Mouse (Mus musculus) small intestine, adult 2 months (tissue): ENCODE measurements around the gene Gabrb3.

Experiments
- CTCF ChIP-seq: fragments of 200-500 bp; IDR thresholded peaks from 2 replicates; pipeline ENCODE4 v1.5.1; 2012; ENCODE audit warnings: low read depth, mild to moderate bottlenecking, control low read depth, inconsistent platforms, low read length, moderate library complexity, mixed read lengths; ENCODE audit not compliant: insufficient replicate concordance, insufficient read length; ENCODE audit errors: extremely low read depth
- POLR2A ChIP-seq: fragments of 200-500 bp; IDR thresholded peaks from 2 replicates; pipeline ENCODE4 v1.6.1; 2012; ENCODE audit warnings: low read depth, mild to moderate bottlenecking, control low read depth, inconsistent platforms, low read length, moderate library complexity

DNA sequence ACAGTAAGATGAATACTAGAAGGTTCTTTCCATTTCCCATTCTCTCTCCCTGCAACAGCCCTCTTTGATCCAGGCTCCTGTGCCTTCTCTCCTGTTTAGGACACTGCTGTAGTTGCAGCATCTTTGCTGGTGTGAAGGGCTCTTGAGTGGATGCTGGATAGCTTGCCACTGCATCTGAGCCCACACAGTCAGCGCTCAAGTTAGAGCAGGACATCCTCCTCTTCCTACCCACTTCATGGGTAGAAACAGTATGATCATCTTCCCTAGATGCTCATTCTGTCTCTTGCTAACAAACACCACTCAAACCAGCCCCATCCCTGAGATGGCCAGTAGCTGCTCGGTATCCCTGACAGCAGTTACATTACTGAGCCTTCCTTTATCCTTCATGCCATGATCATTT, 227.9 kb downstream of the Gabrb3 start:
- TF ChIP-seq POLR2A (no peak), CTCF (no peak)
